Mouse (Mus musculus) forebrain, embryonic 11.5 days (tissue): ENCODE data around the gene Mad2l1bp. TPM values are rescaled to one million over a fixed set of nuclear protein-coding genes. Genes with fewer than 3 reads are reported as not detected.

ENCODE experiments used
- ATAC-seq: fragments of 200-750 bp; cut with Nextera tagmentation; replicated peaks from 2 replicates; pipeline ENCODE4 v1.8.0; 2017; ENCODE audit warnings: moderate TSS enrichment; ENCODE audit not compliant: low FRiP score
- DNase-seq: peaks from one replicate; pipeline ENCODE4 v3.0.0-alpha.2; 2017; ENCODE audit warnings: low spot score
- H3K27ac ChIP-seq: fragments of 300-500 bp; sonication (generic); 2 replicates; pipeline ENCODE4 v1.5.1; 2014; ENCODE audit warnings: low read depth, low read length
- H3K27me3 ChIP-seq: fragments of 300-500 bp; sonication (generic); 2 replicates; pipeline ENCODE4 v1.6.1; 2014; ENCODE audit warnings: mild to moderate bottlenecking, low read length, mixed read lengths; ENCODE audit not compliant: control insufficient read depth, insufficient read depth
- H3K36me3 ChIP-seq: fragments of 300-500 bp; sonication (generic); 2 replicates; pipeline ENCODE4 v1.6.1; 2014; ENCODE audit warnings: mild to moderate bottlenecking, low read length, moderate library complexity, mixed read lengths; ENCODE audit not compliant: control insufficient read depth, insufficient read depth
- H3K4me1 ChIP-seq: fragments of 300-500 bp; sonication (generic); replicated peaks from 2 replicates; pipeline ENCODE4 v1.6.1; 2014; ENCODE audit warnings: low read length, mixed read lengths; ENCODE audit not compliant: control insufficient read depth, insufficient read depth
- H3K4me2 ChIP-seq: fragments of 300-500 bp; sonication (generic); 2 replicates; pipeline ENCODE4 v1.6.1; 2014; ENCODE audit warnings: low read depth, mild to moderate bottlenecking, low read length, moderate library complexity, mixed read lengths; ENCODE audit not compliant: severe bottlenecking
- H3K4me3 ChIP-seq: fragments of 300-500 bp; sonication (generic); 2 replicates; pipeline ENCODE4 v1.5.1; 2014; ENCODE audit warnings: low read depth, low read length
- H3K9ac ChIP-seq: fragments of 300-500 bp; sonication (generic); 2 replicates; pipeline ENCODE4 v1.6.1; 2014; ENCODE audit warnings: low read length
- H3K9me3 ChIP-seq: fragments of 300-500 bp; sonication (generic); 2 replicates; pipeline ENCODE4 v1.6.1; 2016; ENCODE audit warnings: low read length, mixed read lengths; ENCODE audit not compliant: control insufficient read depth
- WGBS: fragments of 180-500 bp; shearing (Covaris S2); extraction: QIAGEN DNeasy Blood & Tissue Kit; methylation state at CpG from one replicate; pipeline ENCODE4 v1.1.7; 2014; 5-methylcytosine and 5-hydroxymethylcytosine counted together
- polyA plus RNA-seq: library from polyadenylated mRNA; unstranded; fragments of >200 nt; fragmentation: Nextera tagmentation; extraction: Ambion mirVana; gene quantifications from 2 replicates; pipeline ENCODE4 v1.2.1, GENCODE M21; 2014

The Mad2l1bp gene
- polyA plus RNA-seq, 1 experiment from 2014 or later: 33.7 TPM

DNA sequence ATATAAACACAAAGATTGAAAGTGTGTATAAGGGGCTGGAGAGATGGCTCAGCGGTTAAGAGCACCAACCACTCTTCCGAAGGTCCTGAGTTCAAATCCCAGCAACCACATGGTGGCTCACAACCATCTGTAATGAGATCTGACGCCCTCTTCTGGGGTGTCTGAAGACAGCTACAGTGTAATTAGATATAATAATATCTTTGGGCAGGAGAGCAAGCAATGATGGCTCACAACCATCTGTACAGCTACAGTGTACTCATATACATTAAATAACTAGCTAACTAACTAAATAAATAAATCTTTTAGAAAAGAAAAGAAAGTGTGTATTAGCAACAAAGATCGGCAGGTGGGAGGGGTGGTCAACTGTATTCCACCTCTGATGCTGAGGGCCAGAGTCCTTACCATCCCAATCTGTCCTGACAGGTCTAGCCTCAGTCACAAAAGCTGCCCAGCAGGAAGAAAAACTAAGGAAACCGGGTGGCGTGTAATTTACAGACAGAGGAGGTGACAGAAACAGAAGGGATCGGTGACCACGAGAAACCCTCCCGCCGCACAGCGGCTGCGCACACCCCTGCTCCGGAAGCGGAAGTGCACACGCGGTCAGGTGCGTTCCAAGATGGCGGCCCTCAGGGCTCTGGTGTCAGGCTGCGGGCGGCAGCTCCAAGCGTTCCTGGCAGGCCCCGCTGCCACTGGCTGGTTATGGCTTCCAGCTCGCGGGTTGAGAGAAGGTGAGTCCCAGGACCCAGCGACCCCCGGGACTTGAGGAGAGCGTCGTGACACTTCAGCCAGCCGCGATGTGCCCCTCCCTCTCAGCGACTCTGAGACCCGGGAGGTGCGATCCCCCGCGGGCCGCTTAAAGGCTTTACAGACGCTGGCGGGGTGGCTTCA, 42.7 kb downstream of the Mad2l1bp start, which contains the start of gene Mrps18a:
Mrps18a (plus strand) TSS at position 585 of the 888 bp plus-strand sequence.
- Histone ChIP-seq H3K27ac (no peak within 1 kb of the TSS; the same call in 1 of the 2 replicates), H3K4me2 (peak within 1 kb of the TSS; percentile 75), H3K9ac (peak within 1 kb of the TSS; percentile 73), H3K9me3 (no peaks in the 10 kb centered on the region), H3K4me1 (no peaks in the 10 kb centered on the region; the same call in 1 of the 2 replicates), H3K36me3 (no peaks in the 10 kb centered on the region), H3K27me3 (no peaks in the 10 kb centered on the region), H3K4me3 (peak within 1 kb of the TSS; percentile 82)
- WGBS: 5% methylated on average over 38 of the region's 38 CpGs
- ATAC-seq: peak; percentile 92
- DNase-seq: peak; percentile 89

DNA sequence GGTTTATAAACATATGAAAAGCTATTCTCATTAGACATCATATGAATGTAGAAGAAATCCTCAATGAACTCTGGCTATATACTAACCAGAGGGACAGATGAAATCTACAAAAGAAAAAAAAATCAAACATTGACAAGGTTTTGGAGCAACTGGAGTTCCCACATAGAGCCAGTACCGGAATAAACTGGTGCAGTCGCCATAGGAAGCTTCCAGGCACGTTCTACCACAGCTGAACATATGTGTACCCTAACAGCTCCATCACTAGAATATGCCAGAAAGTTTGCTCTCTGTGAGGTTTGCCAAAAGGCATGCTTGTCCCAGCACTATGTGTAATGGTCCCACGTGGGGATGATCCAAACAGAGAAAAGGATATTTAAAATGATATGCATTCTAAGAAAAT, 45.1 kb downstream of the Mad2l1bp start:
- no peaks in the 10 kb centered on the region for H3K9me3 ChIP-seq
- no peak for ATAC-seq
- H3K27ac ChIP-seq: no peak overlapping the region
- no peaks in the 10 kb centered on the region; the same call in 1 of the 2 replicates for H3K4me1 ChIP-seq
- no peak overlapping the region for H3K4me2 ChIP-seq
- H3K9ac ChIP-seq: no peak overlapping the region
- no peaks in the 10 kb centered on the region for H3K36me3 ChIP-seq
- WGBS: 82% methylated on average over 4 of the region's 4 CpGs
- no peaks in the 10 kb centered on the region for H3K27me3 ChIP-seq
- DNase-seq: no peak
- no peak overlapping the region for H3K4me3 ChIP-seq

DNA sequence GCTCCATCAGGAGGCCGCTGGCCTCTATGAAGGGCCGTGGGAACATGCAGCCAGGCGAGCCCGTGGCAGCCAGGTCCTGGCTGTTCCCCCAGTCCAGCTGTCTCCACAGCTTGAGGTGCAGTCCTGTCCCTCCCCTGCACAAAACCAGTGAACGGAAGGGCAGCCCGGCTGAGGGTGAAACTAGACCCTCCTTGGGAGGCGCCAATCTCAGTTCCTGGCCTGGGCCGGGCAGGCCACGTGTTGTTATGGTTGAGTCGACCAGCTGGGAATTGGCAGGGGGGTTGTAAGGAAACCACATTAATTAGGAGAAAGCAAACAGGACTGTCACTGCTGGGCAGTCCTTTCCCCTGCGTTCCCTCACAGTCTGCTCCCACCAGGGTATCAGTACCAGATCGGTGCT, 48.9 kb downstream of the Mad2l1bp start:
- Histone ChIP-seq H3K4me2 (no peak overlapping the region), H3K9ac (no peak overlapping the region)
- ATAC-seq: no peak

GRCm38 (mm10) chr17:46102608-46103159, 50.7 kb downstream of the Mad2l1bp start:
- DNase-seq (no peak), ATAC-seq (no peak)
- Histone ChIP-seq H3K9me3 (no peaks in the 10 kb centered on the region), H3K36me3 (no peaks in the 10 kb centered on the region), H3K4me1 (no peaks in the 10 kb centered on the region), H3K27ac (no peak overlapping the region), H3K27me3 (no peaks in the 10 kb centered on the region), H3K4me3 (no peak overlapping the region), H3K4me2 (no peak overlapping the region), H3K9ac (no peak overlapping the region)
- 48% methylated on average over 8 of the region's 8 CpGs for WGBS

More for the DNA sequence above, 48.9 kb downstream of the Mad2l1bp start:
- Histone ChIP-seq H3K27ac (no peak overlapping the region), H3K4me1 (no peaks in the 10 kb centered on the region), H3K9me3 (no peaks in the 10 kb centered on the region), H3K36me3 (no peaks in the 10 kb centered on the region), H3K27me3 (no peaks in the 10 kb centered on the region), H3K4me3 (no peak overlapping the region)
- WGBS: 56% methylated on average over 12 of the region's 12 CpGs
- DNase-seq: no peak

GRCm38 (mm10) chr17:46101906-46102305, 51.4 kb downstream of the Mad2l1bp start:
- no peak for DNase-seq
- WGBS: 80% methylated on average over 9 of the region's 9 CpGs
- Histone ChIP-seq H3K27me3 (no peaks in the 10 kb centered on the region), H3K27ac (no peak overlapping the region), H3K9me3 (no peaks in the 10 kb centered on the region), H3K4me2 (no peak overlapping the region), H3K9ac (no peak overlapping the region), H3K4me3 (no peak overlapping the region), H3K36me3 (no peaks in the 10 kb centered on the region), H3K4me1 (no peaks in the 10 kb centered on the region)
- no peak for ATAC-seq

DNA sequence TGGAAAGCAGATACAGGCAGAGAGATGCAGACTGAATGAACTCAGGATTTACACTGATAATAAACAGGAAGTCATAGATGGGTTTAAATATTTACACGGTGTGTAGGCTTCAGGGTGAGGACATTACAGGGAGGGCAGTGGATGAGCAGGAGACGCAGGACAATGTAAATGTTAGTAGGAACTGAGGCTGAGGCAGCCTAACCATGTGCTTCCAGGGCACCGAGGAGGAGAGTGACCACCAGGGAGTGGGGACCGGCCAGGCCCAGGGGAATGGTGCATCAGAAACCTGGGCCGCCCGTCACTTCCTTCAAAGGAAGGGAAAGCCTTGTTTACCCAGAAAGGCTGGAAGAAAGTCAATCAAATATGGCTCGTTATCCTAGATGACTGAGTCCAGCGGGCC, 54.8 kb downstream of the Mad2l1bp start:
- H3K4me1 ChIP-seq: no peaks in the 10 kb centered on the region
- no peak overlapping the region for H3K4me2 ChIP-seq
- H3K27me3 ChIP-seq: no peaks in the 10 kb centered on the region
- no peak overlapping the region for H3K4me3 ChIP-seq
- no peak for ATAC-seq
- H3K27ac ChIP-seq: no peak overlapping the region
- no peaks in the 10 kb centered on the region for H3K36me3 ChIP-seq
- no peaks in the 10 kb centered on the region for H3K9me3 ChIP-seq
- no peak for DNase-seq
- WGBS: 61% methylated on average over 8 of the region's 8 CpGs
- no peak overlapping the region for H3K9ac ChIP-seq

Other genes starting within 250 kb of the Mad2l1bp start
- 2.9 and 3.3 TPM in 2 replicates for gene Vegfa, start 121.2 kb downstream of the Mad2l1bp start, polyA plus RNA-seq
- 119 and 127 TPM in 2 replicates for gene Mrps18a, start 42.6 kb downstream of the Mad2l1bp start, polyA plus RNA-seq
- gene Rsph9, start 9.3 kb downstream of the Mad2l1bp start, polyA plus RNA-seq: 14.1 and 15.6 TPM in 2 replicates
- 28.7 and 32.6 TPM in 2 replicates for gene Gtpbp2, start 7.5 kb upstream of the Mad2l1bp start, polyA plus RNA-seq
- gene Polh, start 49.1 kb upstream of the Mad2l1bp start, polyA plus RNA-seq: 14.0 and 14.3 TPM in 2 replicates
- 76.7 and 79.7 TPM in 2 replicates for gene Xpo5, start 49.2 kb upstream of the Mad2l1bp start, polyA plus RNA-seq
- gene Polr1c, start 94.5 kb upstream of the Mad2l1bp start, polyA plus RNA-seq: 111 and 118 TPM in 2 replicates
- 57.8 and 75.5 TPM in 2 replicates for gene Yipf3, start 94.5 kb upstream of the Mad2l1bp start, polyA plus RNA-seq
- 2.3 and 3.8 TPM in 2 replicates for gene Lrrc73, start 100.0 kb upstream of the Mad2l1bp start, polyA plus RNA-seq
- gene Tjap1, start 129.5 kb upstream of the Mad2l1bp start, polyA plus RNA-seq: 62.6 and 63.4 TPM in 2 replicates
- gene Dlk2, start 143.9 kb upstream of the Mad2l1bp start, polyA plus RNA-seq: 1.2 and 1.5 TPM in 2 replicates
- gene Abcc10, start 174.8 kb upstream of the Mad2l1bp start, polyA plus RNA-seq: 7.3 and 8.3 TPM in 2 replicates
- gene Zfp318, start 230.2 kb upstream of the Mad2l1bp start, polyA plus RNA-seq: 16.4 and 17.0 TPM in 2 replicates